Mouse (Mus musculus) embryonic stem cell, embryonic (primary cell): ENCODE results near the gene Phka2.

Experiments
- CTCF ChIA-PET, 4 experiments: fragments of 300-600 bp in 2 of 4; fragments of 350-600 bp in 2 of 4; sonication (Branson Sonifier 250); formaldehyde crosslinking; loops; one replicate each; lab custom pipeline; 2022; ENCODE audit warnings: inconsistent platforms in 2 of 4; lab: Charles Lee
- POLR2A ChIA-PET, 4 experiments: fragments of 300-600 bp in 2 of 4; fragments of 350-600 bp in 2 of 4; sonication (Branson Sonifier 250); formaldehyde crosslinking; loops; one replicate each; lab custom pipeline; 2022; ENCODE audit warnings: antibody characterized with exemption in 4 of 4, inconsistent platforms in 1 of 4; lab: Charles Lee

The Phka2 gene

GRCm38 (mm10) chrX:160588523-160588922 lies 86.6 kb downstream of the Phka2 start:
- ChIA-PET POLR2A (interaction anchor here in 1 of 4 experiments (0.7 kb wide), 1 partner anchor 67 kb away, joined by 4 read pairs; no protein-coding TSS in a partner anchor), CTCF (interaction anchor here in 1 of 4 experiments (0.7 kb wide), 1 partner anchor 10 kb away, joined by 10 read pairs; no protein-coding TSS in a partner anchor)

GRCm38 (mm10) chrX:160590147-160590546 lies 88.2 kb downstream of the Phka2 start:
- CTCF ChIA-PET, result no interaction called here
- POLR2A ChIA-PET, result interaction anchor here in 1 of 4 experiments (0.9 kb wide), 1 partner anchor 9 kb away, joined by 3 read pairs; no protein-coding TSS in a partner anchor

GRCm38 (mm10) chrX:160592933-160593332 lies 91.0 kb downstream of the Phka2 start:
- ChIA-PET CTCF (interaction anchor here in 1 of 4 experiments (0.6 kb wide), 1 partner anchor 38 kb away, joined by 3 read pairs; no protein-coding TSS in a partner anchor), POLR2A (no interaction called here)

GRCm38 (mm10) chrX:160598055-160598454 lies 96.1 kb downstream of the Phka2 start:
- ChIA-PET POLR2A (no interaction called here), CTCF (interaction anchor here in 2 of 4 experiments (0.6 to 1.1 kb wide), 2 partner anchors 12 to 125 kb away, joined by 3 to 4 read pairs; no protein-coding TSS in a partner anchor)

- ChIA-PET POLR2A (interaction anchor here in 2 of 4 experiments (1.1 kb wide), 2 partner anchors 8 to 13 kb away, joined by 3 read pairs; no protein-coding TSS in a partner anchor), CTCF (interaction anchor here in 3 of 4 experiments (0.6 to 1.1 kb wide), 3 partner anchors 10 to 126 kb away, joined by 3 to 10 read pairs (median 4); no protein-coding TSS in a partner anchor)
These were observed 96.8 kb downstream of the Phka2 start for GRCm38 (mm10) chrX:160598562-160599458.

GRCm38 (mm10) chrX:160601053-160601452 lies 99.1 kb downstream of the Phka2 start:
- POLR2A ChIA-PET, result no interaction called here
- CTCF ChIA-PET, result no interaction called here

GRCm38 (mm10) chrX:160602770-160603169 lies 100.8 kb downstream of the Phka2 start:
- ChIA-PET CTCF (no interaction called here), POLR2A (no interaction called here)

GRCm38 (mm10) chrX:160603316-160603715 lies 101.3 kb downstream of the Phka2 start:
- CTCF ChIA-PET, result interaction anchor here in 1 of 4 experiments (0.7 kb wide), 1 partner anchor 456 kb away, joined by 8 read pairs; no protein-coding TSS in a partner anchor
- POLR2A ChIA-PET, result no interaction called here

- ChIA-PET POLR2A (no interaction called here), CTCF (interaction anchor here in 1 of 4 experiments (0.7 kb wide), 1 partner anchor 457 kb away, joined by 8 read pairs; no protein-coding TSS in a partner anchor)
These were observed 102.1 kb downstream of the Phka2 start for GRCm38 (mm10) chrX:160603981-160604541.

- POLR2A ChIA-PET, result interaction anchor here in 1 of 4 experiments (0.6 kb wide), 1 partner anchor 14 kb away, joined by 3 read pairs; no protein-coding TSS in a partner anchor
- CTCF ChIA-PET, result interaction anchor here in 2 of 4 experiments (0.8 to 1.0 kb wide), 3 partner anchors 11 to 431 kb away, joined by 3 to 5 read pairs (median 4); no protein-coding TSS in a partner anchor
These were observed 107.9 kb downstream of the Phka2 start for GRCm38 (mm10) chrX:160609849-160610248.

GRCm38 (mm10) chrX:160610482-160610881 lies 108.5 kb downstream of the Phka2 start:
- POLR2A ChIA-PET, result no interaction called here
- CTCF ChIA-PET, result interaction anchor here in 3 of 4 experiments (0.6 to 1.0 kb wide), 3 partner anchors 431 to 531 kb away, joined by 3 to 5 read pairs (median 4); no protein-coding TSS in a partner anchor

GRCm38 (mm10) chrX:160610882-160611644 lies 109.1 kb downstream of the Phka2 start:
- ChIA-PET CTCF (interaction anchor here in 3 of 4 experiments (0.5 to 0.9 kb wide), 4 partner anchors 384 to 531 kb away, joined by 3 to 4 read pairs (median 3); no protein-coding TSS in a partner anchor), POLR2A (no interaction called here)
